Mouse (Mus musculus) intestine, embryonic 16.5 days (tissue): Measurements from ENCODE around the gene Atmin. TPM values are rescaled to one million over a fixed set of nuclear protein-coding genes. Genes with fewer than 3 reads are reported as not detected.

Experiments used
- ATAC-seq: fragments of 200-750 bp; cut with Nextera tagmentation; 2 replicates; pipeline ENCODE4 v1.8.0; 2017; ENCODE audit warnings: moderate TSS enrichment, moderate library complexity
- H3K27ac ChIP-seq: fragments of 300-500 bp; sonication (generic); 2 replicates; pipeline ENCODE4 v1.5.1; 2014; ENCODE audit warnings: mild to moderate bottlenecking, low read length
- H3K27me3 ChIP-seq: fragments of 300-500 bp; sonication (generic); replicated peaks from 2 replicates; pipeline ENCODE4 v1.6.1; 2014; ENCODE audit warnings: low read length, control low read depth, mixed read lengths; ENCODE audit not compliant: control insufficient read depth, insufficient read depth
- H3K36me3 ChIP-seq: fragments of 300-500 bp; sonication (generic); 2 replicates; pipeline ENCODE4 v1.6.1; 2014; ENCODE audit warnings: low read length, control low read depth; ENCODE audit not compliant: control insufficient read depth, insufficient read depth
- H3K4me1 ChIP-seq: fragments of 300-500 bp; sonication (generic); 2 replicates; pipeline ENCODE4 v1.6.1; 2014; ENCODE audit warnings: low read length, control low read depth, mixed read lengths; ENCODE audit not compliant: control insufficient read depth, insufficient read depth
- H3K4me2 ChIP-seq: fragments of 300-500 bp; sonication (generic); 2 replicates; pipeline ENCODE4 v1.6.1; 2014; ENCODE audit warnings: low read depth, low read length, control low read depth
- H3K4me3 ChIP-seq: fragments of 300-500 bp; sonication (generic); 2 replicates; pipeline ENCODE4 v1.5.1; 2014; ENCODE audit warnings: mild to moderate bottlenecking, low read length
- H3K9ac ChIP-seq: fragments of 300-500 bp; sonication (generic); 2 replicates; pipeline ENCODE4 v1.6.1; 2014; ENCODE audit warnings: low read depth, low read length
- H3K9me3 ChIP-seq: fragments of 300-500 bp; sonication (generic); 2 replicates; pipeline ENCODE4 v1.6.1; 2016; ENCODE audit warnings: low read length, control low read depth; ENCODE audit not compliant: control insufficient read depth
- WGBS: fragments of 180-500 bp; shearing (Covaris S2); extraction: QIAGEN DNeasy Blood & Tissue Kit; methylation state at CpG from one replicate; pipeline ENCODE4 v1.1.7; 2014; 5-methylcytosine and 5-hydroxymethylcytosine counted together
- polyA plus RNA-seq: library from polyadenylated mRNA; unstranded; fragments of >200 nt; fragmentation: Nextera tagmentation; extraction: Ambion mirVana; gene quantifications from 2 replicates; pipeline ENCODE4 v1.2.1, GENCODE M21; 2015

Gene Atmin
- polyA plus RNA-seq, 1 experiment from 2014 or later = 7.9 TPM

GRCm38 (mm10) chr8:116946268-116946838 is 3.2 kb downstream of the Atmin start:
- Histone ChIP-seq H3K27me3 (no peaks in the 10 kb centered on the region), H3K9ac (no peak overlapping the region), H3K27ac (no peak overlapping the region), H3K36me3 (no peaks in the 10 kb centered on the region), H3K4me3 (no peak overlapping the region), H3K9me3 (no peaks in the 10 kb centered on the region), H3K4me1 (peaks cover 14% of the 10 kb centered on the region), H3K4me2 (no peak overlapping the region)
- 72% methylated on average over 21 of the region's 21 CpGs for WGBS
- ATAC-seq = no peak

- H3K27ac ChIP-seq = no peak overlapping the region
- 85% methylated on average over 6 of the region's 6 CpGs for WGBS
- no peak for ATAC-seq
Measured at GRCm38 (mm10) chr8:116946851-116947250, 3.7 kb downstream of the Atmin start.

GRCm38 (mm10) chr8:116947589-116947988 is 4.4 kb downstream of the Atmin start:
- Histone ChIP-seq H3K27me3 (no peaks in the 10 kb centered on the region), H3K4me1 (peaks cover 16% of the 10 kb centered on the region), H3K9me3 (no peaks in the 10 kb centered on the region), H3K4me2 (no peak overlapping the region), H3K36me3 (no peaks in the 10 kb centered on the region), H3K9ac (no peak overlapping the region), H3K27ac (no peak overlapping the region), H3K4me3 (no peak overlapping the region)
- WGBS = 73% methylated on average over 7 of the region's 7 CpGs
- ATAC-seq = 0 out of 2 replicates have a peak, but pooled peaks have one; percentile 14

More at GRCm38 (mm10) chr8:116946851-116947250, 3.7 kb downstream of the Atmin start:
- Histone ChIP-seq H3K9ac (no peak overlapping the region), H3K4me1 (peaks cover 16% of the 10 kb centered on the region), H3K36me3 (no peaks in the 10 kb centered on the region), H3K9me3 (no peaks in the 10 kb centered on the region), H3K4me2 (no peak overlapping the region), H3K27me3 (no peaks in the 10 kb centered on the region), H3K4me3 (no peak overlapping the region)

GRCm38 (mm10) chr8:116951369-116951768 is 8.2 kb downstream of the Atmin start:
- H3K9me3 ChIP-seq = no peaks in the 10 kb centered on the region
- ATAC-seq = peak; percentile 79
- no peak overlapping the region for H3K27ac ChIP-seq
- H3K36me3 ChIP-seq = peaks cover 11% of the 10 kb centered on the region
- no peak overlapping the region for H3K4me2 ChIP-seq
- H3K4me1 ChIP-seq = peaks cover 10% of the 10 kb centered on the region
- no peak overlapping the region for H3K9ac ChIP-seq
- no peaks in the 10 kb centered on the region for H3K27me3 ChIP-seq
- 54% methylated on average over 5 of the region's 5 CpGs for WGBS
- no peak overlapping the region for H3K4me3 ChIP-seq

- no peaks in the 10 kb centered on the region for H3K9me3 ChIP-seq
- H3K4me2 ChIP-seq = no peak overlapping the region
- 91% methylated on average over 2 of the region's 2 CpGs for WGBS
- no peak overlapping the region for H3K9ac ChIP-seq
- peaks cover 11% of the 10 kb centered on the region for H3K36me3 ChIP-seq
- H3K27ac ChIP-seq = no peak overlapping the region
- peaks cover 10% of the 10 kb centered on the region for H3K4me1 ChIP-seq
- H3K4me3 ChIP-seq = no peak overlapping the region
- H3K27me3 ChIP-seq = no peaks in the 10 kb centered on the region
- ATAC-seq = peak; percentile 21; the same call in 1 of the 2 replicates
Measured at GRCm38 (mm10) chr8:116951778-116952177, 8.6 kb downstream of the Atmin start.

GRCm38 (mm10) chr8:116952428-116952827 is 9.2 kb downstream of the Atmin start:
- H3K4me2 ChIP-seq = no peak overlapping the region
- H3K4me3 ChIP-seq = no peak overlapping the region
- no peaks in the 10 kb centered on the region for H3K27me3 ChIP-seq
- no peak for ATAC-seq
- no peaks in the 10 kb centered on the region for H3K9me3 ChIP-seq
- no peak overlapping the region for H3K9ac ChIP-seq
- H3K36me3 ChIP-seq = peaks cover 17% of the 10 kb centered on the region
- no peak overlapping the region for H3K27ac ChIP-seq
- peaks cover 10% of the 10 kb centered on the region for H3K4me1 ChIP-seq
- 86% methylated on average over 8 of the region's 8 CpGs for WGBS

- WGBS = 93% methylated on average over 9 of the region's 9 CpGs
- H3K9ac ChIP-seq = no peak overlapping the region
- H3K36me3 ChIP-seq = peaks cover 22% of the 10 kb centered on the region
- H3K4me3 ChIP-seq = no peak overlapping the region
- ATAC-seq = no peak
- H3K9me3 ChIP-seq = no peaks in the 10 kb centered on the region
- H3K27ac ChIP-seq = no peak overlapping the region
- peaks cover 6% of the 10 kb centered on the region; the same call in 1 of the 2 replicates for H3K4me1 ChIP-seq
- no peak overlapping the region for H3K4me2 ChIP-seq
- H3K27me3 ChIP-seq = no peaks in the 10 kb centered on the region
Measured at GRCm38 (mm10) chr8:116954415-116954814, 11.2 kb downstream of the Atmin start.

GRCm38 (mm10) chr8:116969531-116969930 is 26.3 kb downstream of the Atmin start:
- no peak overlapping the region for H3K4me2 ChIP-seq
- no peaks in the 10 kb centered on the region for H3K36me3 ChIP-seq
- no peak overlapping the region for H3K4me3 ChIP-seq
- no peak overlapping the region for H3K9ac ChIP-seq
- ATAC-seq = no peak
- no peaks in the 10 kb centered on the region for H3K4me1 ChIP-seq
- H3K27me3 ChIP-seq = no peaks in the 10 kb centered on the region
- WGBS = 85% methylated on average over 6 of the region's 6 CpGs
- no peak overlapping the region for H3K27ac ChIP-seq
- no peaks in the 10 kb centered on the region for H3K9me3 ChIP-seq

GRCm38 (mm10) chr8:116975066-116975465 is 31.9 kb downstream of the Atmin start:
- H3K27ac ChIP-seq = no peak overlapping the region
- 0 out of 2 replicates have a peak overlapping the region, but pooled peaks have one; percentile 0 for H3K4me2 ChIP-seq
- H3K4me3 ChIP-seq = no peak overlapping the region
- ATAC-seq = no peak
- no peaks in the 10 kb centered on the region for H3K36me3 ChIP-seq
- no peaks in the 10 kb centered on the region for H3K27me3 ChIP-seq
- H3K9me3 ChIP-seq = no peaks in the 10 kb centered on the region
- WGBS = 42% methylated on average over 5 of the region's 5 CpGs
- H3K4me1 ChIP-seq = peaks cover 14% of the 10 kb centered on the region
- 0 out of 2 replicates have a peak overlapping the region, but pooled peaks have one; percentile 27 for H3K9ac ChIP-seq

- Histone ChIP-seq H3K9ac (no peak overlapping the region), H3K4me2 (peak overlapping the region; percentile 0; the same call in 1 of the 2 replicates), H3K4me3 (no peak overlapping the region), H3K4me1 (peaks cover 15% of the 10 kb centered on the region), H3K36me3 (no peaks in the 10 kb centered on the region), H3K27me3 (no peaks in the 10 kb centered on the region), H3K9me3 (no peaks in the 10 kb centered on the region), H3K27ac (peak overlapping the region; percentile 27; the same call in 1 of the 2 replicates)
- WGBS = 50% methylated on average over 5 of the region's 5 CpGs
- no peak for ATAC-seq
Measured at GRCm38 (mm10) chr8:116975606-116976005, 32.4 kb downstream of the Atmin start.
